Mouse (Mus musculus) heart, embryonic 12.5 days (tissue): ENCODE measurements around the gene Mylk4. TPM values are rescaled to one million over a fixed set of nuclear protein-coding genes. Genes with fewer than 3 reads are reported as not detected.

Source experiments
- ATAC-seq: fragments of 200-750 bp; cut with Nextera tagmentation; 2 replicates; pipeline ENCODE4 v1.8.0; 2017; ENCODE audit warnings: moderate TSS enrichment, moderate library complexity; ENCODE audit not compliant: insufficient number of reproducible peaks, low FRiP score
- H3K27ac ChIP-seq: fragments of 300-500 bp; sonication (generic); 2 replicates; pipeline ENCODE4 v1.5.1; 2016; ENCODE audit warnings: mild to moderate bottlenecking, moderate library complexity; ENCODE audit not compliant: poor library complexity, severe bottlenecking
- H3K27me3 ChIP-seq: fragments of 300-500 bp; sonication (generic); replicated peaks from 2 replicates; pipeline ENCODE4 v1.6.1; 2016; ENCODE audit warnings: mild to moderate bottlenecking, moderate library complexity
- H3K36me3 ChIP-seq: fragments of 300-500 bp; sonication (generic); 2 replicates; pipeline ENCODE4 v1.6.1; 2016; ENCODE audit warnings: mild to moderate bottlenecking, moderate library complexity
- H3K4me1 ChIP-seq: fragments of 300-500 bp; sonication (generic); replicated peaks from 2 replicates; pipeline ENCODE4 v1.6.1; 2016; ENCODE audit warnings: mild to moderate bottlenecking
- H3K4me2 ChIP-seq: fragments of 300-500 bp; sonication (generic); 2 replicates; pipeline ENCODE4 v1.6.1; 2016; ENCODE audit warnings: mild to moderate bottlenecking, moderate library complexity
- H3K4me3 ChIP-seq: fragments of 300-500 bp; sonication (generic); 2 replicates; pipeline ENCODE4 v1.5.1; 2016; ENCODE audit warnings: mild to moderate bottlenecking
- H3K9ac ChIP-seq: fragments of 300-500 bp; sonication (generic); 2 replicates; pipeline ENCODE4 v1.6.1; 2016; ENCODE audit warnings: mild to moderate bottlenecking, moderate library complexity
- H3K9me3 ChIP-seq: fragments of 300-500 bp; sonication (generic); replicated peaks from 2 replicates; pipeline ENCODE4 v1.6.1; 2016; ENCODE audit warnings: mild to moderate bottlenecking, moderate library complexity
- WGBS: fragments of 180-500 bp; shearing (Covaris S2); methylation state at CpG from one replicate; pipeline ENCODE4 v1.1.7; 2016; 5-methylcytosine and 5-hydroxymethylcytosine counted together
- polyA plus RNA-seq: library from polyadenylated mRNA; unstranded; fragments of >200 nt; fragmentation: Nextera tagmentation; extraction: Ambion mirVana; gene quantifications from 2 replicates; pipeline ENCODE4 v1.2.1, GENCODE M21; 2016

Gene Mylk4
- polyA plus RNA-seq, 1 experiment from 2014 or later, result 0.28 TPM

- no peak for ATAC-seq
- H3K9me3 ChIP-seq, result no peaks in the 10 kb centered on the region
- no peaks in the 10 kb centered on the region; the same call in 1 of the 2 replicates for H3K27me3 ChIP-seq
- peaks cover 17% of the 10 kb centered on the region for H3K4me1 ChIP-seq
- H3K27ac ChIP-seq, result no peak overlapping the region
- WGBS, result 81% methylated on average over 2 of the region's 2 CpGs
- H3K36me3 ChIP-seq, result no peaks in the 10 kb centered on the region
- H3K4me2 ChIP-seq, result no peak overlapping the region
- no peak overlapping the region for H3K4me3 ChIP-seq
- no peak overlapping the region for H3K9ac ChIP-seq
Measured at GRCm38 (mm10) chr13:32760795-32761194, 23.0 kb downstream of the Mylk4 start.

GRCm38 (mm10) chr13:32759036-32759435, 24.7 kb downstream of the Mylk4 start:
- no peaks in the 10 kb centered on the region for H3K36me3 ChIP-seq
- ATAC-seq, result no peak
- H3K9ac ChIP-seq, result no peak overlapping the region
- peaks cover 10% of the 10 kb centered on the region for H3K4me1 ChIP-seq
- H3K27me3 ChIP-seq, result no peaks in the 10 kb centered on the region; the same call in 1 of the 2 replicates
- no peak overlapping the region for H3K27ac ChIP-seq
- no peak overlapping the region for H3K4me2 ChIP-seq
- no peak overlapping the region for H3K4me3 ChIP-seq
- WGBS, result 11% methylated on average over 4 of the region's 4 CpGs
- H3K9me3 ChIP-seq, result no peaks in the 10 kb centered on the region

GRCm38 (mm10) chr13:32752066-32752657, 31.6 kb downstream of the Mylk4 start:
- H3K4me1 ChIP-seq, result no peaks in the 10 kb centered on the region
- H3K4me3 ChIP-seq, result no peak overlapping the region
- ATAC-seq, result peak; percentile 69
- no peak overlapping the region for H3K9ac ChIP-seq
- no peaks in the 10 kb centered on the region for H3K9me3 ChIP-seq
- H3K36me3 ChIP-seq, result no peaks in the 10 kb centered on the region
- no peak overlapping the region for H3K4me2 ChIP-seq
- 31% methylated on average over 4 of the region's 4 CpGs for WGBS
- H3K27ac ChIP-seq, result peak overlapping the region; percentile 63; the same call in 1 of the 2 replicates
- no peaks in the 10 kb centered on the region for H3K27me3 ChIP-seq

GRCm38 (mm10) chr13:32750507-32750906, 33.2 kb downstream of the Mylk4 start:
- Histone ChIP-seq H3K4me3 (no peak overlapping the region), H3K4me2 (no peak overlapping the region), H3K9ac (no peak overlapping the region), H3K27ac (no peak overlapping the region), H3K36me3 (no peaks in the 10 kb centered on the region), H3K27me3 (no peaks in the 10 kb centered on the region), H3K4me1 (peaks cover 3% of the 10 kb centered on the region), H3K9me3 (no peaks in the 10 kb centered on the region)
- no peak for ATAC-seq
- WGBS, result 69% methylated on average over 1 of the region's 1 CpGs

GRCm38 (mm10) chr13:32748421-32748820, 35.3 kb downstream of the Mylk4 start:
- WGBS, result 53% methylated on average over 2 of the region's 2 CpGs
- Histone ChIP-seq H3K27ac (no peak overlapping the region), H3K36me3 (no peaks in the 10 kb centered on the region), H3K9me3 (no peaks in the 10 kb centered on the region), H3K4me2 (no peak overlapping the region), H3K4me1 (peaks cover 8% of the 10 kb centered on the region), H3K27me3 (no peaks in the 10 kb centered on the region), H3K9ac (no peak overlapping the region), H3K4me3 (no peak overlapping the region)
- no peak for ATAC-seq

GRCm38 (mm10) chr13:32741161-32741560, 42.6 kb downstream of the Mylk4 start:
- Histone ChIP-seq H3K9ac (no peak overlapping the region), H3K4me2 (no peak overlapping the region), H3K27ac (no peak overlapping the region), H3K4me3 (no peak overlapping the region), H3K36me3 (no peaks in the 10 kb centered on the region), H3K4me1 (peaks cover 14% of the 10 kb centered on the region), H3K9me3 (no peaks in the 10 kb centered on the region), H3K27me3 (no peaks in the 10 kb centered on the region)
- ATAC-seq, result no peak
- 79% methylated on average over 7 of the region's 7 CpGs for WGBS

- ATAC-seq, result no peak
- H3K9ac ChIP-seq, result no peak overlapping the region
- no peaks in the 10 kb centered on the region for H3K36me3 ChIP-seq
- H3K27ac ChIP-seq, result no peak overlapping the region
- no peak overlapping the region for H3K4me3 ChIP-seq
- no peaks in the 10 kb centered on the region for H3K9me3 ChIP-seq
- no peak overlapping the region for H3K4me2 ChIP-seq
- H3K4me1 ChIP-seq, result no peaks in the 10 kb centered on the region
- H3K27me3 ChIP-seq, result no peaks in the 10 kb centered on the region
Measured at GRCm38 (mm10) chr13:32731283-32731682, 52.5 kb downstream of the Mylk4 start.

- Histone ChIP-seq H3K27ac (no peak overlapping the region), H3K9me3 (no peaks in the 10 kb centered on the region), H3K36me3 (no peaks in the 10 kb centered on the region), H3K4me1 (peaks cover 4% of the 10 kb centered on the region), H3K4me3 (no peak overlapping the region), H3K9ac (no peak overlapping the region), H3K4me2 (no peak overlapping the region), H3K27me3 (no peaks in the 10 kb centered on the region)
- no peak for ATAC-seq
- WGBS, result 86% methylated on average over 5 of the region's 5 CpGs
Measured at GRCm38 (mm10) chr13:32724606-32725005, 59.1 kb downstream of the Mylk4 start.

- no peak overlapping the region for H3K4me3 ChIP-seq
- no peak overlapping the region for H3K9ac ChIP-seq
- no peaks in the 10 kb centered on the region for H3K9me3 ChIP-seq
- no peak overlapping the region for H3K4me2 ChIP-seq
- no peaks in the 10 kb centered on the region for H3K27me3 ChIP-seq
- WGBS, result 84% methylated on average over 4 of the region's 4 CpGs
- no peak for ATAC-seq
- H3K36me3 ChIP-seq, result no peaks in the 10 kb centered on the region
- no peak overlapping the region for H3K27ac ChIP-seq
- peaks cover 19% of the 10 kb centered on the region for H3K4me1 ChIP-seq
Measured at GRCm38 (mm10) chr13:32721717-32722116, 62.0 kb downstream of the Mylk4 start.

- Histone ChIP-seq H3K4me2 (no peak overlapping the region), H3K4me1 (peaks cover 19% of the 10 kb centered on the region), H3K27me3 (no peaks in the 10 kb centered on the region), H3K27ac (no peak overlapping the region), H3K4me3 (no peak overlapping the region), H3K9me3 (no peaks in the 10 kb centered on the region), H3K9ac (no peak overlapping the region), H3K36me3 (no peaks in the 10 kb centered on the region)
- no peak for ATAC-seq
- 42% methylated on average over 3 of the region's 3 CpGs for WGBS
Measured at GRCm38 (mm10) chr13:32719284-32719683, 64.5 kb downstream of the Mylk4 start.

GRCm38 (mm10) chr13:32717709-32718108, 66.0 kb downstream of the Mylk4 start:
- no peak overlapping the region for H3K4me2 ChIP-seq
- WGBS, result 84% methylated on average over 5 of the region's 5 CpGs
- ATAC-seq, result no peak
- H3K27ac ChIP-seq, result no peak overlapping the region
- no peaks in the 10 kb centered on the region for H3K36me3 ChIP-seq
- no peaks in the 10 kb centered on the region for H3K27me3 ChIP-seq
- peaks cover 19% of the 10 kb centered on the region for H3K4me1 ChIP-seq
- H3K4me3 ChIP-seq, result no peak overlapping the region
- H3K9me3 ChIP-seq, result no peaks in the 10 kb centered on the region
- H3K9ac ChIP-seq, result no peak overlapping the region

- H3K27me3 ChIP-seq, result no peaks in the 10 kb centered on the region
- H3K4me3 ChIP-seq, result no peak overlapping the region
- no peak overlapping the region for H3K27ac ChIP-seq
- WGBS, result 86% methylated on average over 3 of the region's 3 CpGs
- peaks cover 11% of the 10 kb centered on the region; the same call in 1 of the 2 replicates for H3K4me1 ChIP-seq
- H3K9me3 ChIP-seq, result no peaks in the 10 kb centered on the region
- no peak for ATAC-seq
- H3K36me3 ChIP-seq, result no peaks in the 10 kb centered on the region
- H3K9ac ChIP-seq, result no peak overlapping the region
- H3K4me2 ChIP-seq, result no peak overlapping the region
Measured at GRCm38 (mm10) chr13:32712568-32712967, 71.2 kb downstream of the Mylk4 start.
